Mouse (Mus musculus) erythroblast, adult 5-6 weeks (primary cell): Measurements from ENCODE around the gene Slc25a10. TPM values are rescaled to one million over a fixed set of nuclear protein-coding genes. Genes with fewer than 3 reads are reported as not detected.
"Not testable (repeated sequence)": the region's sequence is repeated elsewhere in the genome, so short reads cannot be mapped to it uniquely, and the experiment has no call there.

Experiments
- ATAC-seq: replicated peaks from 2 replicates; pipeline ENCODE4 v1.8.0; 2016; ENCODE audit warnings: moderate number of reproducible peaks, mild to moderate bottlenecking, moderate TSS enrichment, inconsistent platforms; ENCODE audit not compliant: poor library complexity, low FRiP score, severe bottlenecking
- total RNA-seq, 2 experiments: library from RNA; stranded (forward) in 1 of 2; stranded (reverse) in 1 of 2; fragments of 150-400 nt in 1 of 2; fragments of 200-764, 138-1000 nt in 1 of 2; gene quantifications; 2 replicates each; pipeline versions ENCODE4 v1.2.3 to v1.2.4; 2015 to 2017; ENCODE audit warnings: low replicate concordance in 2 of 2

Slc25a10 gene
- total RNA-seq, 2 experiments from 2014 or later: 6.0 to 11.1 TPM

- ATAC-seq: no peak
Measured at GRCm38 (mm10) chr11:120507611-120508289, 16.1 kb downstream of the Slc25a10 start.

- no peak for ATAC-seq
Measured at GRCm38 (mm10) chr11:120508290-120508870, 16.7 kb downstream of the Slc25a10 start.

GRCm38 (mm10) chr11:120509940-120510339 is 18.3 kb downstream of the Slc25a10 start:
- peak; percentile 50; the same call in 1 of the 2 replicates for ATAC-seq

- ATAC-seq: 0 out of 2 replicates have a peak, but pooled peaks have one; percentile 42
Measured at GRCm38 (mm10) chr11:120510375-120511030, 18.9 kb downstream of the Slc25a10 start.

GRCm38 (mm10) chr11:120512790-120513453 is 21.3 kb downstream of the Slc25a10 start:
- ATAC-seq: no peak

- not testable (repeated sequence) for ATAC-seq
Measured at GRCm38 (mm10) chr11:120514262-120514661, 22.6 kb downstream of the Slc25a10 start.

GRCm38 (mm10) chr11:120515611-120516010 is 24.0 kb downstream of the Slc25a10 start:
- ATAC-seq: peak; percentile 82

GRCm38 (mm10) chr11:120517147-120517546 is 25.5 kb downstream of the Slc25a10 start:
- ATAC-seq: no peak

GRCm38 (mm10) chr11:120518027-120518426 is 26.4 kb downstream of the Slc25a10 start:
- ATAC-seq: no peak

GRCm38 (mm10) chr11:120518558-120518957 is 26.9 kb downstream of the Slc25a10 start:
- no peak for ATAC-seq

- ATAC-seq: no peak
Measured at GRCm38 (mm10) chr11:120519738-120520137, 28.1 kb downstream of the Slc25a10 start.

GRCm38 (mm10) chr11:120520498-120520897 is 28.9 kb downstream of the Slc25a10 start:
- no peak for ATAC-seq

GRCm38 (mm10) chr11:120520967-120521540 is 29.4 kb downstream of the Slc25a10 start:
- 0 out of 2 replicates have a peak, but pooled peaks have one; percentile 22 for ATAC-seq

- no peak for ATAC-seq
Measured at GRCm38 (mm10) chr11:120522581-120522980, 30.9 kb downstream of the Slc25a10 start.

GRCm38 (mm10) chr11:120525959-120526358 is 34.3 kb downstream of the Slc25a10 start:
- no peak for ATAC-seq

- ATAC-seq: no peak
Measured at GRCm38 (mm10) chr11:120527690-120528354, 36.2 kb downstream of the Slc25a10 start.

GRCm38 (mm10) chr11:120528903-120529302 is 37.3 kb downstream of the Slc25a10 start:
- ATAC-seq: no peak

- no peak for ATAC-seq
Measured at GRCm38 (mm10) chr11:120530085-120530964, 38.7 kb downstream of the Slc25a10 start, which contains the start of gene Gcgr. Gene Gcgr (plus strand): TSS chr11:120530699.
